Mouse (Mus musculus) CH12F3 (cell line): ENCODE data around the gene Cct5.

ENCODE experiments used
- in situ Hi-C: fragments of 300-500 bp; cut with MboI; formaldehyde crosslinking; loops from 2 replicates; pipeline ENCODE4 v1.14.3; 2020; ENCODE audit warnings: low sequenced_read_pairs

Gene Cct5

DNA sequence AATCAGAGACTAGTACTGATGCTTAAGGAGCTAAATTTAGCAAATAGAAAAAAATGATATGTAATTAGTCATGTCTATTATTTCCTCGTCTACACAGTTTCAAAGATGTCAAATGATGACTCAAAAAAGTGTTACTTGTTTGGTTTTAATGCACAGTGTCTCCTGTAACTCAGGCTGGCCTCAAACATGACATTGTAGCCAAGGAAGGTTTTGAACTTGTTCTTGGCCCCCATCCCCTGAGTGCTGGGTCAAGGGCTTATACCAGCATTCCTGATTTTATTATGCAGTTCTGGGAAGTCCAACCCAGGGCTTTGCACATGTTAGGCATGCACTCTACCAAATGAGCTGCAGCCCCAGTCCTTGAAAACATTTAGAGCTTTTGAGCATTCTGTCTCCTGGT is 35.8 kb downstream of the Cct5 start:
- in situ Hi-C loops, result no loop called here

DNA sequence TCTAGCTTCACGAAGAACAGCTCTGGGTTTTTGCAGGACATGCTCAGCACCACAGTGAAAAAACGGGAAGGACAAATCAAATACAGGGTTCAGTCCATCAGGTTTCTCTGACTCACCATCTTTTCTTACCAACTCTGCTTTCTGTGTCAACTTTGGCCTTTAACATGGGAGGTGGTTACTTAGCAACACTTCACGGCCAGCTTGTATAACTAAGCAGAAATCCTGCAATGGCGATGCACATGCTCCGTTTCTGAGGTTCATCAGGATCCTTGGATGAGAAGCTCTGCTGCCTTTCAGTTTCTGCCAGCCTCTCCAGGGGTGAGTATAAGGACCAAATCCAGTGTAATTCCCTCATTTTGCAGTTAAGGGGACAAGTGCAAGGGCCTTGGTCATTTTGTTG is 36.4 kb downstream of the Cct5 start, which contains the start of gene Cmbl:
Gene Cmbl (plus strand): TSS at position 206 of the 400 bp plus-strand sequence.
- in situ Hi-C loops, result no loop called here

DNA sequence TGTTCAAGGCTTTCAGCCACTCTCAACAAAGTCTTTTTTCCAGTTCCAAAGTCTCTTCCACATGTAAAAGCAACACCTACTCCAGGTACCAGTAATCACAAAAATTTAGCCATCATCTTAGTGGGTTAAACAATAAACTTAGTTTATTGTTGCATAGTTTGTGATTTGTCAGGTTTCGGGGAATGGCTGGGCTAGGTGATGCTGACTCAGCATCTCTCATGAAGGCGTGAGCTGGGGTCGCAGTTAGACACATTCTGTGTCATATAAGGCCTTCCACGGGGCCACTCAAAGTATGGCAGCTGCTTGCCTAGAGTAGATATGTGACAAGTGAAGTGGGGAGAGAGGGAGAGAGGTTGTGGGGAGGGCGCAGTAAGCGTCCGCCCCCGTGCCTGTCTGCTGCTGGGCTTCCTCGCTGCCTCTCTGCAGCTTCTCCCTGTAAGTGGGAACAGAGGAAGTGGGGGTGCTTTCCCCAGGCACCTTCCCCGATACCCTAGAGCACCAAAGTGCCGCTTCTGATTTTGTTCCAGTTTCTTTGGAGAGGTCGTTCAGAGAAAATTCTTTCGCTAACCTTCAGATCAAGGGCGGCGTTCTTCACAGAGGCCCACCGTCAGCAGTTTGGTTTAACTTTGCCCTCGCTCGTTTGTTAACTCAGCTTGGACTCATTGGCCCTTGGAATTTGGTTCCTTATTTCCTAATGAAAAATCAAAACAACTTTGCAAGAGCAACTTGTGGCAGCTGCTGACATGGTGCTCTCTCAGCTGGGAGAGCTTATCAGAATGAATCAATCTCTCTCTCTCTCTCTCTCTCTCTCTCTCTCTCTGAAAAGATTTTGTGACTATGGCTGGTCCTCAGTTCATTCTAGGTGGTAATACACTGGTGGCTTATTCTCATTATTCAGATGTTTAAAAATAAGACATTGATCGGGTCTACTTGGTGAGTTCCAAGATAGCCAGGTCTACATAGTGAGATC is 37.7 kb downstream of the Cct5 start:
- in situ Hi-C loops, result no loop called here

DNA sequence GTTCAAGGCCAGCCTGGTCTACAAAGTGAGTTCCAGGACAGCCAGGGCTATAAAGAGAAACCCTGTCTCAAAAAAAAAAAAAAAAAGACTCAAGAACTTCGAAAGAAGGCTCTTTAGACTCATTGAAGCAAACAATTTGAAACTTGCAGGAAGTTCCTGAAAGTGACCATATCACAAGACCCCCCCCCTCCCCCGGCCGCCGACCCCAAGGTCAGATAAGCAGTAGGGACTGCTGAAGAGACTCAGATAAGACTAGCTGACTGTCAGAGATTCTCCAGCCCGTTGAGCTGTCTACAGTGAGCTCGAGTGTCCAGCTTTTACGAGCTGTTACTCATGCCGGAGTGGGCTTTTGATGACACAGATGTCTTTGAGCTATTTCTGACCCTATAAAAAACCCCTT is 38.8 kb downstream of the Cct5 start:
- in situ Hi-C loops, result no loop called here

DNA sequence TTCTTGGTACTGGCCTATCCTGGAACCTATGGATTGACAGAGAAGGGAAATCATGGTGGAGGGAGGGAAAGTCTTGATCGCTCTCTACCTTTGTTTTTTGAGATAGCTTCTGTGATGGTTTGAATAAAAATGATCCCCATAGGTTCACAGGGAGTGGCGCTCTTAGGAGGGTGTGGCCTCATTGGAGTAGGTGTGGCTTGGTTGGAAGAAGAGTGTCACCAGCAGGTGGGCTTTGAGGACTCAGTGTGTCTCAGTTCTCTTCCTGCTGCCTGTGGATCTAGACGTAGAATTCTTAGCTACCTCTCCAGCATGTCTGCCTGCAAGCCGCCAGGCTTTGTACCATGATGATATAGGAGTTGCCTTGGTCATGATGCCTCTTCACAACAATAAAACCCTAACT is 39.6 kb downstream of the Cct5 start:
- in situ Hi-C loops, result no loop called here

DNA sequence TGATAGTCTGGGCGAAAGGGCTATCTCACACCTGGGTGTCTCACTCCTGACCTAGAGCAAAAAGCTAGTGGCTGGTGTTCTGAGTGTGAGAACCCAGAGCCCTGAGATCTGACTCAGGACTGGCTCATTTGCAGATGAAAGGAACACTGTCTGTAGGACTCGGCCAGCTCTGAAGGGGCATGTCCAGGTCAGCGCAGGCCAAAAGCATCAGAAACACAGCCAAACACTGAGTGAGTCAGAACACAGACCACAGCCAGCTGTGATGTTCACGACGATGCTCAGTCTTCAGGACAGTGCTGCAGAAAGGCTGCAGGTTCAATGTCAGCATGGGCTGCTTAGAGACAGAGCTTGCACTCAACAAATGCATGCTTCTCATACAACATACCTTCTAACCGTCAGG is 40.2 kb downstream of the Cct5 start:
- in situ Hi-C loops, result no loop called here

DNA sequence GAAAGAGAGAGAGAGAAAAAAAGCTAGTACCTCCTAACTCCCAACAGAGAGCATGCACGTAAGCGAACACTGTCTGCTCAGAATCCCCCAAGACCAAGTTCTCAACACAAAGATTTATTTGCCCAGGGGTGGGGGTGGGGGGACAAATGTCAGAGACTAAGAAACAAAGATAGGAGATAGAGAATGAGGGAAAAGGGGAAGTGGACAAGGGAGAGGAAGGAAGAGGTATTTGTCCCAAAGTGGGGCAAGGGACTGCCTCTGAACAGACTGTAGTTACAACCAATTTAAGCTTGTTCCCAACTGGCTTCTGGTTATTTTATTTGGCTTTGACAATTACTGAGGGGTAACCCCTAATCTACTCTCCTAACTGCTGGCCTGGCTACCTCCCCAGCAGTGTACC is 46.7 kb downstream of the Cct5 start:
- in situ Hi-C loops, result no loop called here

DNA sequence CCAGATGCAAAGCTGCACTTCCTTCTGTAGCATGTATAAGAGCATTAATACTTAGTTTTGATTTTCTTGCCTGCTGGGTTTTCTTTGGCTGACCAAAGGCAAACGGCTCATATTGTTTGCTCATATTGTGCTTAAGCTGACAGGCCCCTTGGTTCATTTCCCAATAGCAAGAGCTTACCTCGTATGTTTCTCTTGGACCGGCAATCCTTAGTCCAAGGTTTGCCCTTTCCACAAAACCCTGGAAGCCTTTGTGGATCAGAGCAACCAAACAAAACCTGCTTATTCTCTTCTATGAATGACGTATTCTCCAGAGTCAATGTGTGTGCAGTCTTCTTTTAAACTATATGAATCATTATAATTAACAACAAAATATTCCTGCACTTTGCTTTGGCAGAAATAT is 51.2 kb downstream of the Cct5 start:
- in situ Hi-C loops, result no loop called here

DNA sequence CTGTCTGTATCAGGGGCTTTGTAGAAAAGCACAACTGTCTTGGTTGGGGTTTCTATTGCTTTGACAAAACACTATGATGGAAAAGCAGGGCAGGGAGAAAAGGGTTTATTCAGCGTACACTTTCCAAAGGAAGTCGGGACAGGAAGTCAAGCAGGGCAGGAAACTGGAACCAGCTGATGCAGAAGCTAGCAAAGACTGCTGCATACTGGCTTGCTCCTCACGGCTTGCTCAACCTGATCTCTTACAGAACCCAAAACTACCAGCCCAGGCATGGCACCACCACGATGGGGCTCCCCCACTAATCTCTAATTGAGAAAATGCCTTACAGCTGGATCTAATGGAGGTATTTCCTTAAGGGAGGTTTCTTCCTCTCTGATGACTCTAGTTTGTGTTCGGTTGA is 54.2 kb downstream of the Cct5 start:
- in situ Hi-C loops, result no loop called here

DNA sequence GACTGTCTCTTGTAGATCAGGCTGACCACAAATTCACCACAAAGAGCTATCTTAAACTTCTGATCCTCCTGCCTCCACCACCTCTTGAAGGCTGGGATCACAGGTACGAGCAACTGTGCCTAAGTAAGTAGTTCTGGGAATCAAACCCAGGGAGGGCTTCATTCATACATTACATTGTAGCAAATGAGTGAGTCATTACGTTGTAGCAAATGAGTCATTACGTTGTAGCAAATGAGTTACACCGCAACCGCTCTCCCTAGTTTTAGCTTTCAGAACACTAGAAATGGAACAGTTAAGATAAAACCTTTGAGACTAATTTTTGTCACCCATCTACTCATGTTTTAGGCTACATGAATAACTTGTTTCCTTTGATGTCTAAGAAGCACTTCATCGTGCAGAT is 55.3 kb downstream of the Cct5 start:
- in situ Hi-C loops, result no loop called here

DNA sequence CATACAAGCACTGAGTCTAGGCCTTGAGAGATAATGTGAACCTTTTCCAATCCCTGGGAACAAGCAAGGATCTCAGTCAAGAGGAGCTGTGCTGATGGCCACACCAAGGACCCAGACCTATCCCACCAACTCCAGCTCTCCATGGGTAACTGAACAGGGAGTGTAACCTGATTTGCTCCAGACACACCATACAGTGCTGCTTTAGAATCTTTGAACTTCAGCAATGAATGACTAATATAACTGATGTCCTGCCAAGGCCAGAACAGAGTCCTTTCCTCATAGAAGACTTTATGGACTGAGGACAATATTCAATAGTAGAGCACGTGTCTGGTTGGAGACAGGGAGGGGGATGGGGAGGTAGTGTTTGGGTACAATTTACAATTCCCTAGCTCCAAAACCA is 56.5 kb downstream of the Cct5 start:
- in situ Hi-C loops, result no loop called here

DNA sequence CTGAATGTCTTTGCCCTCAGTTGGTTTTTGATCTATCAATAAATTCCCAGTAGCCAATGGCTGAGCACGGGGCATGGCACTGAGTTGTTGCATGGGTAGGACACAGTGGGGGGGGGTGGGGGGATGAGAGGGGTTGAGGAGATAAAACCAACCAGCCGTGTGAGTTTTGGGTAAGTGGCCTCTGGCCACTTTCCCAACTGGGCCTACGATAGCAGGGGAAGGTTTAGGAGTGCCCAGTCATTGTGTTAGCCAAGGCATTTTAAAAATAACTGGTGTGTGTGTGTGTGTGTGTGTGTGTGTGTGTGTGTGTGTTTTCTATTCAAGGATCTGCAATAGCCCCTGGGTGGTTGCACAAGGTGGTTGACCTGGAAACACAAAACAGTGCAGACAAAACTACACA is 58.4 kb downstream of the Cct5 start:
- in situ Hi-C loops, result no loop called here

DNA sequence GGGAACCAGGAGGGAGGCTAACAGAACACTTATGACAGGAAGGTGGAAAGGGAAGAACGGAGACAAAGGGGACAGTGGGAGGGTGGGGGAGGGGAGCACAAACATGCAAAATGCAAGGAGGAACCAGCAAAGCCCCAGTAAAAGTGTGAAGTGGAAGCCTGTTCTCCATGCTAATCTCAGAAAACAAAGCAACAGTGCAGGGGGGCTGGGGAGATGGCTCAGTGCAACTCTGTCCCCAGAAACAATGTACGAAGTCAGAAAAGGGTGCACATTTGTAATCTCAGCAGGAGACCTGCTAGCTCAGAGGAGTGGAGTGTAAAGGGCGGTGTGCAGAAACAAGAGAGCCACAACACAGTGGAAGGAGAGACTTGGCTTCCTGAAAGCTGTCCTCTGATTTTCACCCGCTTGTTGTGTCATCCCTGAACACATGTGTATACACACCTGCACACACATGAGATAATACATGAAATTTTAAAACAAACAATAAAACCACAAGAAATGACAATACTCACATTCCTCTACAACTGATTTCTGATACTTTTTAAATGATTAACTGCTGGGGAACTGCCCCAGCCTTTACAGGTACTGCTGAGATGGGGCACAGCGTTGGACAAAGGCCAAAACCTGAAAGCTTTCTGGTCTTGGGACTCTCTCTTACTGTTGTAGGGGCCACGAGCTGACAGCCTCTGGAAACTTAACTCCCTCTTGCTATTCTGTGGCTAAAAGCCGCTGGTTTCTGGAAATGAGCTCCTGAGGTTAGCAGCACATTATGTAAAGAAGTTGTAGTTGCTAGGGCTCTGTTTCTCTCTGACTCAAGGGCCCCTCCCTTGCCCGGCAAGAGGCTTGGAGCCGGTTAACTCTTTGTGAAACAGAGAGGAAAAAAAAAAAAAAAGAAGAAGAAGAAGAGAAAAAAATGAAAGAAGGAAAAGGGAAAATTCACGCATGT is 59.3 kb downstream of the Cct5 start:
- in situ Hi-C loops, result no loop called here
